Mouse (Mus musculus): ENCODE measurements around the gene Rab6b.

GRCm38 (mm10) chr9:103213631-103214030, 102.0 kb downstream of the Rab6b start:
- TF ChIP-seq CTCF (IDR thresholded peaks at IDR 0.05; ENCODE audit: extremely low read depth, insufficient read depth, low read length) (no peak), POLR2A (IDR thresholded peaks at IDR 0.05; ENCODE audit: extremely low read depth, insufficient read depth, low read length) (no peak)

Measured in cortical plate, adult 2 months (tissue).